Mouse (Mus musculus) granulocyte monocyte progenitor cell, adult 5-6 weeks (primary cell): Measurements from ENCODE around the gene C1ql3. TPM values are rescaled to one million over a fixed set of nuclear protein-coding genes. Genes with fewer than 3 reads are reported as not detected.

ENCODE experiments used
- ATAC-seq: replicated peaks from 2 replicates; pipeline ENCODE4 v1.8.0; 2016; ENCODE audit warnings: mild to moderate bottlenecking, moderate TSS enrichment, inconsistent platforms; ENCODE audit not compliant: poor library complexity, severe bottlenecking
- total RNA-seq, 2 experiments: library from RNA; stranded (forward) in 1 of 2; stranded (reverse) in 1 of 2; fragments of 200-712, 200-1000 nt in 1 of 2; fragments of >200 nt in 1 of 2; fragmentation: Nextera tagmentation in 1 of 2; gene quantifications; 2 replicates each; pipeline ENCODE4 v1.2.3; 2014 to 2017

The C1ql3 gene
- total RNA-seq, 2 experiments from 2014 or later, result not detected

- ATAC-seq, result no peak
Measured at GRCm38 (mm10) chr2:12956703-12957424, 54.7 kb downstream of the C1ql3 start.

Other genes with a start within 250 kb of the C1ql3 start
- gene Pter, start 87.8 kb downstream of the C1ql3 start, total RNA-seq (2014; fragmentation: Nextera tagmentation), result 16.5 and 23.8 TPM in 2 replicates
- gene Pter, start 87.8 kb downstream of the C1ql3 start, total RNA-seq (2017), result 18.7 and 22.5 TPM in 2 replicates